Mouse (Mus musculus): Measurements from ENCODE around the gene 9130019O22Rik. TPM values are rescaled to one million over a fixed set of nuclear protein-coding genes. Genes with fewer than 3 reads are reported as not detected.
A peak's percentile ranks its signal among the peaks of the same experiment; 100 is the strongest.

The 9130019O22Rik gene
- polyA plus RNA-seq, 1 experiment from 2014 or later: 3.1 TPM

- Histone ChIP-seq H3K4me3 (ENCODE audit: low read depth, low read length) (no peak overlapping the region), H3K4me2 (replicated peaks; ENCODE audit: low read depth) (no peak overlapping the region), H3K9me3 (ENCODE audit: control insufficient read depth, low read length) (no peaks in the 10 kb centered on the region), H3K27me3 (ENCODE audit: control insufficient read depth, insufficient read depth, low read length) (no peaks in the 10 kb centered on the region), H3K4me1 (replicated peaks; ENCODE audit: control insufficient read depth, insufficient read depth) (no peaks in the 10 kb centered on the region), H3K36me3 (ENCODE audit: control insufficient read depth, insufficient read depth, low read length) (no peaks in the 10 kb centered on the region), H3K9ac (ENCODE audit: low read length) (no peak overlapping the region), H3K27ac (replicated peaks) (no peak overlapping the region)
- DNase-seq (ENCODE audit: low spot score): no peak
- no peak for ATAC-seq (ENCODE audit: low FRiP score, low TSS enrichment)
- WGBS: 61% methylated on average over 3 of the region's 3 CpGs
- TF ChIP-seq CTCF (IDR thresholded peaks at IDR 0.05; ENCODE audit: low read depth): no peak
Observed at GRCm38 (mm10) chr7:127400355-127400754, 13.4 kb upstream of the 9130019O22Rik start.

GRCm38 (mm10) chr7:127393944-127394333, 7.0 kb upstream of the 9130019O22Rik start:
- 0 out of 2 replicates have a peak, but pooled peaks cover 2% of the 10 kb centered on the region for H3K4me1 ChIP-seq (replicated peaks; ENCODE audit: control insufficient read depth, insufficient read depth)
- H3K9ac ChIP-seq (ENCODE audit: low read length): peak overlapping the region; percentile 51
- no peak for TF ChIP-seq EP300 (optimal IDR thresholded peaks at IDR 0.05)
- no peak for TF ChIP-seq CTCF (IDR thresholded peaks at IDR 0.05; ENCODE audit: low read depth)
- WGBS: 7% methylated on average over 7 of the region's 7 CpGs
- DNase-seq (ENCODE audit: low spot score) (no peak), ATAC-seq (ENCODE audit: low FRiP score, low TSS enrichment) (no peak)
- peak overlapping the region; percentile 75 for H3K4me2 ChIP-seq (replicated peaks; ENCODE audit: low read depth)
- H3K27me3 ChIP-seq (ENCODE audit: control insufficient read depth, insufficient read depth, low read length): no peaks in the 10 kb centered on the region
- H3K27ac ChIP-seq (replicated peaks): peak overlapping the region; percentile 53; the same call in 1 of the 2 replicates
- peaks cover 2% of the 10 kb centered on the region; the same call in 1 of the 2 replicates for H3K36me3 ChIP-seq (ENCODE audit: control insufficient read depth, insufficient read depth, low read length)
- H3K4me3 ChIP-seq (ENCODE audit: low read depth, low read length): peak overlapping the region; percentile 76
- no peaks in the 10 kb centered on the region for H3K9me3 ChIP-seq (ENCODE audit: control insufficient read depth, low read length)

- Histone ChIP-seq H3K9me3 (ENCODE audit: control insufficient read depth, low read length) (no peaks in the 10 kb centered on the region), H3K27me3 (ENCODE audit: control insufficient read depth, insufficient read depth, low read length) (no peaks in the 10 kb centered on the region)
Observed at GRCm38 (mm10) chr7:127393157-127393943, 6.4 kb upstream of the 9130019O22Rik start, which contains the start of gene E430018J23Rik. Gene E430018J23Rik, minus strand, starts transcription at chr7:127393629.

GRCm38 (mm10) chr7:127392251-127392824, 5.4 kb upstream of the 9130019O22Rik start:
- WGBS: 79% methylated on average over 8 of the region's 8 CpGs
- Histone ChIP-seq H3K36me3 (ENCODE audit: control insufficient read depth, insufficient read depth, low read length) (peaks cover 2% of the 10 kb centered on the region; the same call in 1 of the 2 replicates), H3K27ac (replicated peaks) (no peak overlapping the region), H3K4me2 (replicated peaks; ENCODE audit: low read depth) (peak overlapping the region; percentile 75), H3K27me3 (ENCODE audit: control insufficient read depth, insufficient read depth, low read length) (no peaks in the 10 kb centered on the region), H3K4me1 (replicated peaks; ENCODE audit: control insufficient read depth, insufficient read depth) (0 out of 2 replicates have a peak, but pooled peaks cover 2% of the 10 kb centered on the region), H3K9me3 (ENCODE audit: control insufficient read depth, low read length) (no peaks in the 10 kb centered on the region), H3K4me3 (ENCODE audit: low read depth, low read length) (peak overlapping the region; percentile 76), H3K9ac (ENCODE audit: low read length) (peak overlapping the region; percentile 87)
- TF ChIP-seq EP300 (optimal IDR thresholded peaks at IDR 0.05) (no peak), CTCF (IDR thresholded peaks at IDR 0.05; ENCODE audit: low read depth) (no peak)
- DNase-seq (ENCODE audit: low spot score) (no peak), ATAC-seq (ENCODE audit: low FRiP score, low TSS enrichment) (no peak)

More at GRCm38 (mm10) chr7:127393157-127393943, 6.4 kb upstream of the 9130019O22Rik start, which contains the start of gene E430018J23Rik:
- 0 out of 2 replicates have a peak, but pooled peaks cover 2% of the 10 kb centered on the region for H3K4me1 ChIP-seq (replicated peaks; ENCODE audit: control insufficient read depth, insufficient read depth)
- peak within 1 kb of the TSS; percentile 87 for H3K9ac ChIP-seq (ENCODE audit: low read length)
- H3K4me3 ChIP-seq (ENCODE audit: low read depth, low read length): peak within 1 kb of the TSS; percentile 76
- TF ChIP-seq CTCF (IDR thresholded peaks at IDR 0.05; ENCODE audit: low read depth) (no peak), EP300 (optimal IDR thresholded peaks at IDR 0.05) (no peak)
- ATAC-seq (ENCODE audit: low FRiP score, low TSS enrichment) (peak; percentile 97), DNase-seq (ENCODE audit: low spot score) (peak; percentile 98)
- peak within 1 kb of the TSS; percentile 93 for H3K27ac ChIP-seq (replicated peaks)
- H3K4me2 ChIP-seq (replicated peaks; ENCODE audit: low read depth): peak within 1 kb of the TSS; percentile 75
- under 1% methylated on average over 42 of the region's 45 CpGs for WGBS
- H3K36me3 ChIP-seq (ENCODE audit: control insufficient read depth, insufficient read depth, low read length): peaks cover 2% of the 10 kb centered on the region; the same call in 1 of the 2 replicates

- no peak overlapping the region for H3K4me2 ChIP-seq (replicated peaks; ENCODE audit: low read depth)
- H3K9ac ChIP-seq (ENCODE audit: low read length): no peak overlapping the region
- ATAC-seq (ENCODE audit: low FRiP score, low TSS enrichment) (no peak), DNase-seq (ENCODE audit: low spot score) (no peak)
- no peak overlapping the region for H3K4me3 ChIP-seq (ENCODE audit: low read depth, low read length)
- 97% methylated on average over 16 of the region's 16 CpGs for whole genome bisulfite sequencing
- 0 out of 2 replicates have a peak, but pooled peaks cover 2% of the 10 kb centered on the region for H3K4me1 ChIP-seq (replicated peaks; ENCODE audit: control insufficient read depth, insufficient read depth)
- peaks cover 2% of the 10 kb centered on the region; the same call in 1 of the 2 replicates for H3K36me3 ChIP-seq (ENCODE audit: control insufficient read depth, insufficient read depth, low read length)
- H3K9me3 ChIP-seq (ENCODE audit: control insufficient read depth, low read length): no peaks in the 10 kb centered on the region
- H3K27me3 ChIP-seq (ENCODE audit: control insufficient read depth, insufficient read depth, low read length): no peaks in the 10 kb centered on the region
- no peak overlapping the region for H3K27ac ChIP-seq (replicated peaks)
- TF ChIP-seq CTCF (IDR thresholded peaks at IDR 0.05; ENCODE audit: low read depth) (no peak), EP300 (optimal IDR thresholded peaks at IDR 0.05) (no peak)
Observed at GRCm38 (mm10) chr7:127391538-127391937, 4.6 kb upstream of the 9130019O22Rik start.
